Mouse (Mus musculus) right cerebral cortex, adult 18-20 months (tissue): ENCODE measurements around the gene Olfr807.

Experiments used
- DNase-seq: peaks from one replicate; pipeline ENCODE4 v3.0.0; 2022; ENCODE audit warnings: mixed read lengths

Olfr807 gene

GRCm38 (mm10) chr10:129757693-129758092 is at the start of gene Olfr807:
Gene Olfr807 (minus strand): TSS chr10:129757793.
- no peak for DNase-seq

DNA sequence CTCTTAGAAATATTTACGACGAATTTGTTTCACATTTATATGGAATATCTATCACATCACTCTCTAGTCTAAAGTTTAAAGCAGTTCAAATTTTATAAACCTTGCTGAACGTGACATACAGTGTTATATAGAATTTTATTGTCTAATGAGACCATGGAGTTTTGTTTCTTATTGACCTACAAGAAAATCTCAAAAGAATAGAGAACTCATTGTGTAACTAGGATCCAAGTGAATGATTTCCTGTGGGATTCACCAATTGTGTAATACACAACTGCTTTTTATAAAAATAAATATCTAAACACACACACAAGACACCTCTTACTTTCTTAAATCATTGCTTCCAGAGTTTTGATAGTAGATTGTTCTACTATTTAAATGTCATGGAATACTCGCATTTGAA is 46.7 kb upstream of the Olfr807 start, which contains the start of gene Olfr811:
Gene Olfr811 (minus strand): TSS at position 101 of the 400 bp plus-strand sequence.
- no peak for DNase-seq

DNA sequence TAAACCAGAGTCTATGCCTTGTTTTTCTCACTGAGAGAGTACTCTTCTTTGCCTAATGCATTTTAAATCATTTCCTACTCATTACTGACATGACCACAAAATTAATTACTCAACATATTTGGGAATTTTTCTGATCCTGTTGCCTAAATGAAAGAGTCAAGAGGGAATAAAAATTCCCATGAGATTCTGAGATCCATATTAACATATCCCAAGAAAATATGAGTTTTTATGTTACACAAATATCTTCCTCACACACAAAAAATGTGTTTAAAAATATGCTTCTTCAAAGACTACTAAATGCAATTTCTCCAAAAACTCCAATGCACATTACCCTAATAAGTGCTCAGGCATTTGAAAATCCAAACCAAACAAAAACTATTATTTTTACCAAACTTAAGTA is 37.2 kb upstream of the Olfr807 start, which contains the start of gene Olfr810:
Gene Olfr810 (minus strand): TSS at position 101 of the 400 bp plus-strand sequence.
- no peak for DNase-seq

GRCm38 (mm10) chr10:129778123-129778522 is 20.5 kb upstream of the Olfr807 start:
- DNase-seq: no peak

- no peak for DNase-seq
Measured at GRCm38 (mm10) chr10:129774338-129774737, 16.7 kb upstream of the Olfr807 start, which contains the start of gene Olfr809. Gene Olfr809 (plus strand): TSS chr10:129774638.

DNA sequence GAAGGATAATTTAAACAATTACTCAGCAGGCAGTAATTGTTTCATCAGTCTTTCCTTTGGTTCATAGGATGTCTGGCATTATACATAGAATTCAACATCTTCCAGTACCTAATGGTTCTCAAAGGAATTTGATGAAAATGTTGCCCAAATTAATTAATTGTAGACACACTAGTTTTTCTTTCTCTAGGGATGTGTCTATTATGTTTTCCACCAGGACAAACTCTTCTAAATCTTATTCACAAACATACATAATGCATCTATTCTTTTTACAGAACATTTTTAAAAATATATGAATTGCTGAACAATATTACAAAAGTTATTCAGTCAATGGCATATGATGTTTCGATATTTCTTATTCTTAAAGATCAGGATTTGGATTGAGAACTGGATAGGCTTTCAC is 7.6 kb upstream of the Olfr807 start, which contains the start of gene Olfr808:
Gene Olfr808 (plus strand): TSS at position 301 of the 400 bp plus-strand sequence.
- no peak for DNase-seq

DNA sequence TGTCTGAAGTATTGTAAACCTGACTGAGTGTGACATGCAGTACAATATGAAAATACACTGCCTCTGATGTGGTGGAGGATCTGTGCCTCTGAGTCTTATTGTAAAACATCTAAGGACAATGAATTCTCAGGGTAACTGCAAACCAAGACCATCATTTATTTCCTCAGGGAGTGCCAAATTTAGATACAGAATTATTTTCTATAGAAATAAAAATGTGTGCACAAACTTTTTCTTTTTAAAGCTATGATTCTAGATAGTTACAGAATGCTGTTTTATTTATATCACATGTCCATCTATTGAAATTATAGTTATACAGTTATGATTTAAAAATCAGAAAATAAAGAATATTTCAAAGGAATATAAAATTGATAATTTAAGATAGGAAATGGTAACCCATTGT is 15.8 kb downstream of the Olfr807 start, which contains the start of gene Olfr806:
Gene Olfr806 (minus strand): TSS at position 101 of the 400 bp plus-strand sequence.
- no peak for DNase-seq

DNA sequence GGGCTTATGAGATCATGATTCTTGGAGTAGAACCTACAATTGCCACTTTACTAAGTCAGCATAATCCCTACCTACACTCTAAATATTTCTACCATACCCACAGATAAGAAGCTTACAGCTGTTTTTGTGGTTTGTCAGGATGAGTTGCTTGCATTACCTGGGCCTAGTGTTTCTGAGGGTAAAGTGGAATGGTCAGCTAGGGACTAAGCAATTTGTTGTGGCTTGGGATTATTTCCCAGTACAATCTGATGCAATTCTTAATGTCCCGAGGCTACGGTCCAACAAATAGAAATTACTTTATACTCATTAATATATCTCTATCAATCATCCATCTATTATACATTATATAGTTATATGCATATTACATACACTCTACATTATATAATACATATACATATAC is 28.3 kb downstream of the Olfr807 start, which contains the start of gene Olfr805:
Gene Olfr805 (minus strand): TSS at position 101 of the 400 bp plus-strand sequence.
- no peak for DNase-seq
